Mouse (Mus musculus): ENCODE results near the gene Cbx2. TPM values are rescaled to one million over a fixed set of nuclear protein-coding genes. Genes with fewer than 3 reads are reported as not detected.

The Cbx2 gene
- polyA plus RNA-seq (2014; fragmentation: Illumina TruSeq; extraction: RNeasy Lipid Tissue Mini Kit (QIAGEN cat#74804); ENCODE audit: low read depth, low replicate concordance) = 0.36 TPM

GRCm38 (mm10) chr11:119022895-119023615 is at the start of gene Cbx2:
Cbx2 (plus strand) TSS chr11:119022962.

GRCm38 (mm10) chr11:118987999-118988398 is 34.8 kb upstream of the Cbx2 start, which contains the start of gene Enpp7:
Enpp7 (plus strand) TSS chr11:118988188.

GRCm38 (mm10) chr11:119040600-119041324 is 18.0 kb downstream of the Cbx2 start, which contains the start of gene Cbx8:
Cbx8 (minus strand) TSS chr11:119040969.

Other genes with a start within 250 kb of the Cbx2 start
- 0.11 TPM for gene Rbfox3, start 111.4 kb upstream of the Cbx2 start, polyA plus RNA-seq (2014; fragmentation: Illumina TruSeq; extraction: RNeasy Lipid Tissue Mini Kit (QIAGEN cat#74804); ENCODE audit: low read depth, low replicate concordance)
- gene Enpp7, start 34.8 kb upstream of the Cbx2 start, polyA plus RNA-seq (2014; fragmentation: Illumina TruSeq; extraction: RNeasy Lipid Tissue Mini Kit (QIAGEN cat#74804); ENCODE audit: low read depth, low replicate concordance) = not detected
- gene Cbx8, start 18.0 kb downstream of the Cbx2 start, polyA plus RNA-seq (2014; fragmentation: Illumina TruSeq; extraction: RNeasy Lipid Tissue Mini Kit (QIAGEN cat#74804); ENCODE audit: low read depth, low replicate concordance) = 0.17 TPM
- gene Cbx4, start 63.3 kb downstream of the Cbx2 start, polyA plus RNA-seq (2014; fragmentation: Illumina TruSeq; extraction: RNeasy Lipid Tissue Mini Kit (QIAGEN cat#74804); ENCODE audit: low read depth, low replicate concordance) = 1.4 TPM
- 0.25 TPM for gene Tbc1d16, start 205.5 kb downstream of the Cbx2 start, polyA plus RNA-seq (2014; fragmentation: Illumina TruSeq; extraction: RNeasy Lipid Tissue Mini Kit (QIAGEN cat#74804); ENCODE audit: low read depth, low replicate concordance)
- 23.2 TPM for gene Ccdc40, start 205.6 kb downstream of the Cbx2 start, polyA plus RNA-seq (2014; fragmentation: Illumina TruSeq; extraction: RNeasy Lipid Tissue Mini Kit (QIAGEN cat#74804); ENCODE audit: low read depth, low replicate concordance)
- 0.42 TPM for gene Gaa, start 244.9 kb downstream of the Cbx2 start, polyA plus RNA-seq (2014; fragmentation: Illumina TruSeq; extraction: RNeasy Lipid Tissue Mini Kit (QIAGEN cat#74804); ENCODE audit: low read depth, low replicate concordance)

All from testis, adult 10 weeks (tissue).